Mouse (Mus musculus): Measurements from ENCODE around the gene Gnb1.
"Not testable (repeated sequence)": the region's sequence is repeated elsewhere in the genome, so short reads cannot be mapped to it uniquely, and the experiment has no call there.

Gene Gnb1
- long read RNA-seq, experiment 1, partial matches to known transcripts: 4 of 1,387 reads
- long read RNA-seq, experiment 1, other reads (novel, unspliced or antisense): 1,380 of 1,387 reads
- long read RNA-seq, experiment 2, transcript Gnb1-202 (11 exons, 3,088 nt): major isoform, 5 of 1,148 reads
- long read RNA-seq, experiment 2, partial matches to known transcripts: 4 of 1,148 reads
- long read RNA-seq, experiment 2, other reads (novel, unspliced or antisense): 1,136 of 1,148 reads

- intact Hi-C loops (cut with DNase I): no loop called here
These were observed at the start of gene Gnb1 for GRCm38 (mm10) chr4:155490990-155491504. Gene Gnb1, plus strand, starts transcription at chr4:155491361.

- intact Hi-C loops (cut with DNase I): no loop called here
These were observed 48.4 kb upstream of the Gnb1 start for GRCm38 (mm10) chr4:155442808-155443207.

- intact Hi-C loops (cut with DNase I): no loop called here
These were observed 39.6 kb upstream of the Gnb1 start for GRCm38 (mm10) chr4:155451597-155451996.

- intact Hi-C loops (cut with DNase I): no loop called here
These were observed 32.6 kb upstream of the Gnb1 start for GRCm38 (mm10) chr4:155458575-155458974.

- intact Hi-C loops (cut with DNase I): no loop called here
These were observed 28.1 kb upstream of the Gnb1 start for GRCm38 (mm10) chr4:155463050-155463449.

- intact Hi-C loops (cut with DNase I): no loop called here
These were observed 27.6 kb upstream of the Gnb1 start for GRCm38 (mm10) chr4:155463611-155464010.

GRCm38 (mm10) chr4:155464061-155464460 lies 27.1 kb upstream of the Gnb1 start:
- intact Hi-C loops (cut with DNase I): no loop called here

- intact Hi-C loops (cut with DNase I): no loop called here
These were observed 25.6 kb upstream of the Gnb1 start for GRCm38 (mm10) chr4:155465607-155466006.

GRCm38 (mm10) chr4:155466080-155466479 lies 25.1 kb upstream of the Gnb1 start:
- intact Hi-C loops (cut with DNase I): no loop called here

GRCm38 (mm10) chr4:155467237-155468010 lies 23.7 kb upstream of the Gnb1 start:
- intact Hi-C loops (cut with DNase I): no loop called here

GRCm38 (mm10) chr4:155468952-155469351 lies 22.2 kb upstream of the Gnb1 start, which contains the start of gene Tmem52:
Gene Tmem52, plus strand, starts transcription at chr4:155469114.
- intact Hi-C loops (cut with DNase I): no loop called here

- intact Hi-C loops (cut with DNase I): no loop called here
These were observed 21.4 kb upstream of the Gnb1 start for GRCm38 (mm10) chr4:155469590-155470262.

- intact Hi-C loops (cut with DNase I): no loop called here
These were observed 20.8 kb upstream of the Gnb1 start for GRCm38 (mm10) chr4:155470263-155470953.

GRCm38 (mm10) chr4:155470997-155471396 lies 20.2 kb upstream of the Gnb1 start:
- intact Hi-C loops (cut with DNase I): no loop called here

GRCm38 (mm10) chr4:155471406-155471805 lies 19.8 kb upstream of the Gnb1 start:
- intact Hi-C loops (cut with DNase I): no loop called here

GRCm38 (mm10) chr4:155472716-155473290 lies 18.4 kb upstream of the Gnb1 start:
- intact Hi-C loops (cut with DNase I): no loop called here

- intact Hi-C loops (cut with DNase I): no loop called here
These were observed 17.8 kb upstream of the Gnb1 start for GRCm38 (mm10) chr4:155473319-155473718.

GRCm38 (mm10) chr4:155473796-155474195 lies 17.4 kb upstream of the Gnb1 start:
- intact Hi-C loops (cut with DNase I): not testable (repeated sequence)

GRCm38 (mm10) chr4:155481381-155482124 lies 9.6 kb upstream of the Gnb1 start:
- intact Hi-C loops (cut with DNase I): loop anchor here (2.0 to 10.0 kb wide), 2 partner anchors 87 to 213 kb away; partner anchors contain the start of gene Fndc10

GRCm38 (mm10) chr4:155482125-155482480 lies 9.1 kb upstream of the Gnb1 start:
- intact Hi-C loops (cut with DNase I): loop anchor here (10.0 kb wide), 1 partner anchor 213 kb away; the partner anchor contains the start of gene Fndc10

Measured in adrenal gland (tissue).